Mouse (Mus musculus) spleen, adult 2 months (tissue): Measurements from ENCODE around the gene Tmod2. TPM values are rescaled to one million over a fixed set of nuclear protein-coding genes. Genes with fewer than 3 reads are reported as not detected.
"Not testable (repeated sequence)": the region's sequence is repeated elsewhere in the genome, so short reads cannot be mapped to it uniquely, and the experiment has no call there.

Experiments
- DNase-seq, 2 experiments: peaks; one replicate each; pipeline versions ENCODE4 v3.0.0 to v3.0.0-alpha.2; 2012 to 2021; ENCODE audit warnings: low spot score in 2 of 2, low read depth in 1 of 2
- H3K27ac ChIP-seq: fragments of 200-500 bp; 2 replicates; pipeline ENCODE4 v1.5.1; 2012; ENCODE audit warnings: low read length, inconsistent platforms; ENCODE audit not compliant: insufficient read depth
- H3K27me3 ChIP-seq: fragments of 200-500 bp; 2 replicates; pipeline ENCODE4 v1.6.1; 2012; ENCODE audit warnings: mild to moderate bottlenecking, moderate library complexity, low read length, inconsistent platforms; ENCODE audit not compliant: control insufficient read depth, insufficient read depth
- H3K36me3 ChIP-seq: fragments of 200-500 bp; 2 replicates; pipeline ENCODE4 v1.6.1; 2012; ENCODE audit warnings: mild to moderate bottlenecking, low read length, inconsistent platforms; ENCODE audit not compliant: control insufficient read depth, insufficient read depth
- H3K4me1 ChIP-seq: fragments of 200-500 bp; 2 replicates; pipeline ENCODE4 v1.6.1; 2011; ENCODE audit warnings: inconsistent platforms; ENCODE audit not compliant: control insufficient read depth, insufficient read depth, insufficient read length
- H3K4me3 ChIP-seq: fragments of 200-500 bp; 2 replicates; pipeline ENCODE4 v1.5.1; 2011; ENCODE audit warnings: mild to moderate bottlenecking, inconsistent platforms; ENCODE audit not compliant: insufficient read depth, insufficient read length; ENCODE audit errors: extremely low read depth
- CTCF ChIP-seq: fragments of 200-500 bp; IDR thresholded peaks from 2 replicates; pipeline ENCODE4 v1.5.1; 2011; ENCODE audit warnings: mild to moderate bottlenecking, inconsistent platforms; ENCODE audit not compliant: insufficient read depth, insufficient read length, insufficient replicate concordance; ENCODE audit errors: extremely low read depth
- POLR2A ChIP-seq: fragments of 200-500 bp; IDR thresholded peaks from 2 replicates; pipeline ENCODE4 v1.6.1; 2011; ENCODE audit warnings: low read depth, low read length, inconsistent platforms
- WGBS: fragments of 180-500 bp; shearing (Covaris S2); methylation state at CpG from one replicate; pipeline ENCODE4 v1.1.7; 2018; 5-methylcytosine and 5-hydroxymethylcytosine counted together
- polyA plus RNA-seq: library from polyadenylated mRNA; depleted of rRNA; stranded (reverse); fragments of >200 nt; gene quantifications from 2 replicates; pipeline ENCODE4 v1.2.3, GENCODE M21; 2012; rRNA removed

Gene Tmod2
- polyA plus RNA-seq: 0.19 and 0.32 TPM in 2 replicates

DNA sequence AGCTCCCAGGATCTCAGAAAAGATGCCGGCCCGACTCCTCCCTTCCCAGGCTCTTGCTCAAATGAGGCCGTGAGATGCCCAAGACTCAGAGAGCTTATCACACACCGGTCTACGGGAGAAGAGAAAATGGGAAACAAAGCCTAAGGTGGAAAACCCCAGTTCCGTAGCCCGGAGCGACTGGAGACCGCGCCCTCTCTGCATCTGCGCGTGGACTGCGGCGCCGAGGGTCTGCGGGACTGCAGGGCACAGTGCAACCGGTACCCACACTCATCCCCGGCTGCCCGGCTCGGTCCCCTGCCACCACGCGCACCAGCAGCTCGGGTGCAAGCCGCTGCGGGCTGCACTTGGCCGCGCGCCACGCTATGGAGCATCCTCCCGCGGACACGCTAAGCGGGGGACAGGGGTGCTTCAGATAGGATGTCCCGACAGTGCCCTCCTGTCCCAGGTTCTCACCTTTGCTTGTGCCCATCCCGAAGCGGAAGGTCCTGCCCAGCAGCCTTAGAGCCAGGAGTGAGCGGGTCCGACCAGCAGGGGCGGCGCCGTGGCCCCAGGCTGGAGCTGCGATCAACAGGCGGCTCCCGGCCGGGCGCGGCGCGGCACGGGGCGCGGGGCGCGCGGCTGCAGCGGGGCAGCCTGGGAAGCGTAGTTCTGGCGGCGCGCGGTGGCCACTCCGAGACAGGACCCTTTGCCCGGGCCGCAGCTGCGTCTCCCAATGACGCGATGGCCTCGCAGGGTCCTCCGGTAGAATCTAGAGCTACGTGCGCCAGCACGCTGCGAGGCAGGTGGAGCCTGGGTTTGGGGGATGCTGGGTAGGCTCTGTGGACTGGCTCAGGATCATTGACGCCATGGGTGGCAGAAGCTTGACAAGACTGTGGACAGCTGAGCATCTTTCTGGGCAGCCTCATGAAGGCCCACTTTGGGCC is at the start of gene Tmod2:
Tmod2 (minus strand) TSS at position 755 of the 923 bp plus-strand sequence.
- Histone ChIP-seq H3K27ac (no peak within 1 kb of the TSS), H3K4me3 (peak within 1 kb of the TSS; percentile 48), H3K36me3 (no peaks in the 10 kb centered on the region), H3K4me1 (peaks cover 4% of the 10 kb centered on the region; the same call in 1 of the 2 replicates), H3K27me3 (peaks cover 12% of the 10 kb centered on the region)
- WGBS: 3% methylated on average over 74 of the region's 74 CpGs
- TF ChIP-seq CTCF: no peak
- TF ChIP-seq POLR2A: no peak
- DNase-seq: no peak

DNA sequence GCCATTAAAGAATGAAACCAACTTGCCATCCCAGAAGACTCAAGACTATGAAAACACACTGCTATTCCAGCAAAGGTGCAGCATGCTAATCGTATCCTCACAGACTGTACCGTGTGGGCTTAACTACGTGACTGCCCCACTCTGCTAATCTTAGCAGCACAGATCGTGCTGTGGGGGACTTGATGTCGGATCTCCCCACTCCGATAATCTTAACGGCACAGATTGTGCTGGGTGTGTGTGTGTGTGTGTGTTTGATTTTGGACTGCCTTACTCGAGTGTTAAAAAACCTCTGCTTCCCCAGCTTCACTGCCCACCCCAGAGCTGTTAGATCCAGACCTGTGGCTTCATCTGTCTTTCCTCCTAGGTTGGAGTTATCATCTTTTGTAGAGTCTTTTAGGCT is 49.8 kb upstream of the Tmod2 start:
- Histone ChIP-seq H3K36me3 (no peaks in the 10 kb centered on the region), H3K4me3 (no peak overlapping the region), H3K27me3 (no peaks in the 10 kb centered on the region), H3K4me1 (no peaks in the 10 kb centered on the region), H3K27ac (no peak overlapping the region)
- no peak for DNase-seq
- no peak for TF ChIP-seq CTCF
- no peak for TF ChIP-seq POLR2A
- WGBS: 89% methylated on average over 8 of the region's 8 CpGs

DNA sequence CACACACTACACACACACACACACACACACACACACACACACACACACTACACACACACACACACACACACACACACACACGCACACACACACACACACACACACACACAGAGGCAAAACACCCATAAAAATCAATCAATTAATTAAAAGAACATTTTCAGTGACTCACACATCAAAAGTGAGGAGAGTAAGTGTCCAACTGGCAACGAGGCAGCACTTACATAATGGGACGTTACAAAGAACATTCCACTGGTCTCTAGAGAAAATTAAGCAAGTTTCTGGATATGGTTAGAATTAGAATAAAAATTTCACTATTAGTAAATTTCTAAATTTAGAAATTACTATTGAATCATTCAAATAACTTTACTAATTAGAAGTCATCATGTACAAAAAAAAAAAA is 45.3 kb upstream of the Tmod2 start:
- not testable (repeated sequence) for H3K36me3 ChIP-seq, H3K4me3 ChIP-seq, H3K27me3 ChIP-seq, H3K27ac ChIP-seq, DNase-seq, H3K4me1 ChIP-seq
- WGBS: 76% methylated on average over 3 of the region's 3 CpGs

DNA sequence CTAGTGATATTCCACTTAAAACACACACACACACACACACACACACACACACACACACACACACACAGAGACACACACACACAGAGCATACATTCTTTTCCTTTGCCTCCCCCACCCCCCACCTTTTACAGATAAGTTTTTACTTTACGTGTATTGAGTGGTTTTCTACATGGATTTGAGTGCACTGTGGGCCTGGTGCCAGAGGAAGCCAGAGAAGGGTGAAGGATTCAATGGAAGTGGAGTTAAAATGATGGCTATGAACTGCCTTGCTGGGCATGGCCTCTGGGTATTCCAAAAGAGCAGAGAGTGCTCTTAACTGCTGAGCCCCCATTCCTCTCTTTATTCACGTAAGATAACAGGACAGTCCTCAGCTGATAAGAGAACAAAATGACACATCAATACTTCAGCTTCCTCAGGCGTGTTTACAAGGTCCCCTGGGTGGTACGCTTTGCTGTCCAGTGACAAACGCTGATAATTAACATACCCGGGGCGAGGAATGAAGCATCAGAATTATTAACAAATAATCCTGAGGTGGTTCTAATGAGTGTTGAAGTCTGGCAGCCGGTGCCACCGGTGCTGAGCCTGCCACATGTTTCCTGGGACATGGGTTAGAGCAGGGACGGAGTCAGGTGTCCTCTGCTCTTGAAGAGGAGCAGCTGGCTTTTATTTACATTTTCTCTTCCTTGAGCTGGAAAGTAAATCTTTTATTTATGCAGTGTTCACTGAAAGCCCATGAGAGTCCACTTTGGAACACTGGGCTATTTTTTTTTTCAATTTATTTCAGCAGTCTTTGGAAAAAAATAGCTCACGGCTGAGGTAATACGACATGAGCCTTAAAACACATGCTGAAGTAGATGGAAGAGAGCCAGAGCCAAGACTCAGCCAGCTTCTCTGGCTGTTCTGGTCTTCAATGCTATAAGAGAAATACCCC is 43.1 kb upstream of the Tmod2 start:
- no peaks in the 10 kb centered on the region for H3K4me1 ChIP-seq
- no peaks in the 10 kb centered on the region for H3K27me3 ChIP-seq
- WGBS: 77% methylated on average over 12 of the region's 12 CpGs
- no peak overlapping the region for H3K27ac ChIP-seq
- no peak for DNase-seq
- TF ChIP-seq POLR2A (no peak), CTCF (no peak)
- H3K36me3 ChIP-seq: no peaks in the 10 kb centered on the region
- no peak overlapping the region for H3K4me3 ChIP-seq

DNA sequence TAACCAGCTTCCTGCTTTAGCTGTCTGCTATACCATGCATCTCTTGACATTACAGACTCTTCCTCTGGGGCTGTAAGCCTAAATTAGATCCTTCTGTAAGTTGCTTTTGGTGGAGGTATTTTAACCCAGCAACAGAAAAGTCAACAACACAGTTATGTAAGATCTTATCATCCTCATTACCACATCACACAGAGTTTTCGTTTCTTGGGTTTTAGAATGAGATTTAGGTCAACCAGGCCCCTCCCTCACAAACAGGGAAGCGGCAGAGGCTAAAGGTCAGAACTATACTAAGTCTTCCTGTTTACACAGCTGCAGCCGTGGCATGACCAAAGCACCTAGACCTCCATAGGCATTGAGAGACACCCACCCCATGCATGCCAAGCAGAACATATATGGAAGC is 34.3 kb upstream of the Tmod2 start:
- H3K4me1 ChIP-seq: no peaks in the 10 kb centered on the region; the same call in 1 of the 2 replicates
- no peak overlapping the region for H3K4me3 ChIP-seq
- no peaks in the 10 kb centered on the region for H3K36me3 ChIP-seq
- no peak for DNase-seq
- TF ChIP-seq CTCF: no peak
- no peak for TF ChIP-seq POLR2A
- WGBS: 61% methylated on average over 3 of the region's 3 CpGs
- no peaks in the 10 kb centered on the region for H3K27me3 ChIP-seq
- H3K27ac ChIP-seq: no peak overlapping the region

DNA sequence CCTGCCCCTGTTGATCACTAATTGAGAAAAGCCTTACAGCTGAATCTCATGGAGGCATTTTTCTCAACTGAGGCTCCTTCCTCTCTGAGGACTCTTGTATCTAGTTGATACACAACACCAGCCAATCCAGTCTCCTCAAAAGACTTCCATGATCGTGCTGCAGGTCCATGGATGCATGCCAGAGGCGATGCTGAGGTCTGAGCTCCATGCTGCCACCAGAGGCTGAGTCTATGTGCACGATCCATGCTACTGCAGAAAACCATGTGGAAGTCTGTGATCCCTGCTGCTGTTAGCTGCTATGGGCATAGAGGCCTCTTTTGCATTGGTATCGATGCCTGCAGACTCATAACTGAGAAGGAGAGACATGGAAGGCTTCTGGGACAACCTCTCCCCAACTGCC is 23.1 kb upstream of the Tmod2 start:
- Histone ChIP-seq H3K4me1 (no peaks in the 10 kb centered on the region; the same call in 1 of the 2 replicates), H3K4me3 (no peak overlapping the region), H3K27ac (no peak overlapping the region), H3K36me3 (no peaks in the 10 kb centered on the region), H3K27me3 (no peaks in the 10 kb centered on the region)
- 90% methylated on average over 4 of the region's 4 CpGs for WGBS
- no peak for TF ChIP-seq POLR2A
- TF ChIP-seq CTCF: no peak
- DNase-seq: no peak
